Mouse (Mus musculus) limb, embryonic 11.5 days (tissue): ENCODE data around the gene Sdhaf4. TPM values are rescaled to one million over a fixed set of nuclear protein-coding genes. Genes with fewer than 3 reads are reported as not detected.

ENCODE experiments used
- ATAC-seq: fragments of 200-750 bp; cut with Nextera tagmentation; 2 replicates; pipeline ENCODE4 v1.8.0; 2017; ENCODE audit warnings: low read depth; ENCODE audit not compliant: insufficient number of reproducible peaks, low FRiP score, low TSS enrichment
- DNase-seq: peaks from one replicate; pipeline ENCODE4 v3.0.0-alpha.2; 2015; ENCODE audit warnings: low spot score
- H3K27ac ChIP-seq: fragments of 300-500 bp; sonication (generic); replicated peaks from 2 replicates; pipeline ENCODE4 v1.5.1; 2014; ENCODE audit warnings: low read depth, mild to moderate bottlenecking, low read length
- H3K27me3 ChIP-seq: fragments of 300-500 bp; sonication (generic); 2 replicates; pipeline ENCODE4 v1.6.1; 2014; ENCODE audit warnings: mild to moderate bottlenecking, low read length, mixed read lengths; ENCODE audit not compliant: control insufficient read depth, insufficient read depth
- H3K36me3 ChIP-seq: fragments of 300-500 bp; sonication (generic); 2 replicates; pipeline ENCODE4 v1.6.1; 2014; ENCODE audit warnings: mild to moderate bottlenecking, low read length, moderate library complexity, mixed read lengths; ENCODE audit not compliant: control insufficient read depth, insufficient read depth
- H3K4me1 ChIP-seq: fragments of 300-500 bp; sonication (generic); 2 replicates; pipeline ENCODE4 v1.6.1; 2014; ENCODE audit warnings: low read length, mixed read lengths; ENCODE audit not compliant: control insufficient read depth, insufficient read depth
- H3K4me2 ChIP-seq: fragments of 300-500 bp; sonication (generic); 2 replicates; pipeline ENCODE4 v1.6.1; 2014; ENCODE audit warnings: low read depth, mild to moderate bottlenecking, moderate library complexity; ENCODE audit not compliant: severe bottlenecking
- H3K4me3 ChIP-seq: fragments of 300-500 bp; sonication (generic); 2 replicates; pipeline ENCODE4 v1.5.1; 2014; ENCODE audit warnings: low read depth, low read length
- H3K9ac ChIP-seq: fragments of 300-500 bp; sonication (generic); 2 replicates; pipeline ENCODE4 v1.6.1; 2014; ENCODE audit warnings: mild to moderate bottlenecking, low read length
- H3K9me3 ChIP-seq: fragments of 300-500 bp; sonication (generic); 2 replicates; pipeline ENCODE4 v1.6.1; 2016; ENCODE audit warnings: low read length; ENCODE audit not compliant: control insufficient read depth
- WGBS: fragments of 180-500 bp; shearing (Covaris S2); extraction: QIAGEN DNeasy Blood & Tissue Kit; methylation state at CpG from one replicate; pipeline ENCODE4 v1.1.7; 2014; 5-methylcytosine and 5-hydroxymethylcytosine counted together
- polyA plus RNA-seq: library from polyadenylated mRNA; unstranded; fragments of >200 nt; fragmentation: Nextera tagmentation; extraction: Ambion mirVana; gene quantifications from 2 replicates; pipeline ENCODE4 v1.2.1, GENCODE M21; 2014

Sdhaf4 gene
- 95.7 and 98.4 TPM in 2 replicates for polyA plus RNA-seq

DNA sequence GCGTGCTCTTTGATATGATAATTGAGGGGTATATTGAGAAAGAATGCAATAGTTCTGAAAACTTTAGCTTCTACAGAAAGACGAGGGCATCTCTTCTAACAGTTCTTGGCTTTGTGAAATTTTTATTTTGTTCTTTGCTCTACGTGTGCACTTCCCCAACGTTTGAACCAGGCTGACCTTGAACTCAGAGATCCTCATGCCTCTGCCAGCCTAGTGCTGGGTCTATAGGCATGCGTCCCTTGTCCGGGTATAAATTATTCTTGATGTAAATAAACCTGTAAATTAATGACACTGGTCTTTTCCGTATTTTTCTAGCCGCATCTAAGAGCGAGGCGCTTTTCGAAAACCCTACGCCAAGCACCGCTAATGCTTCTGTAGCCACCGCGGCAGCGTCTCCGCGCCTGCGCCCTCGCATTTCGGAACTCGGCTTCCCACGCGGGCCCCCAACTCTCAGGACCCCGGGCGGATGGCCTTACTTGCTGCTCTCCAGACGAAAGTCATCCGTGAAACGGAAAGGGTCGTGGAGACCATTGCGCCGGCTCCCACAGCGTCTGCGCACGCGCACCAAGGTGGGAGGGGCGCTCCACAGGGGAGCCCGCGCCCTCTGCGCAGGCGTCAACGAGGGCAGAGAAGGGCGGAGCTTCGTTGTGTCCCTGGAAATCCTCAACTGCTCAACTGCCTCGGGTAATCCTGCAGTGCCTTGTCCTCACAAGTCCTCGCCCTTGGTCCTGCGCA, at the start of gene Sdhaf4:
Gene Sdhaf4 (minus strand): TSS at position 587 of the 735 bp plus-strand sequence.
- Histone ChIP-seq H3K9me3 (no peaks in the 10 kb centered on the region), H3K27me3 (no peaks in the 10 kb centered on the region), H3K4me3 (peak within 1 kb of the TSS; percentile 45), H3K4me2 (peak within 1 kb of the TSS; percentile 39), H3K4me1 (no peaks in the 10 kb centered on the region), H3K27ac (peak within 1 kb of the TSS; percentile 68), H3K36me3 (no peaks in the 10 kb centered on the region; the same call in 1 of the 2 replicates), H3K9ac (peak within 1 kb of the TSS; percentile 70)
- DNase-seq (peak; percentile 94), ATAC-seq (peak; percentile 97)
- WGBS: 1% methylated on average over 47 of the region's 47 CpGs

DNA sequence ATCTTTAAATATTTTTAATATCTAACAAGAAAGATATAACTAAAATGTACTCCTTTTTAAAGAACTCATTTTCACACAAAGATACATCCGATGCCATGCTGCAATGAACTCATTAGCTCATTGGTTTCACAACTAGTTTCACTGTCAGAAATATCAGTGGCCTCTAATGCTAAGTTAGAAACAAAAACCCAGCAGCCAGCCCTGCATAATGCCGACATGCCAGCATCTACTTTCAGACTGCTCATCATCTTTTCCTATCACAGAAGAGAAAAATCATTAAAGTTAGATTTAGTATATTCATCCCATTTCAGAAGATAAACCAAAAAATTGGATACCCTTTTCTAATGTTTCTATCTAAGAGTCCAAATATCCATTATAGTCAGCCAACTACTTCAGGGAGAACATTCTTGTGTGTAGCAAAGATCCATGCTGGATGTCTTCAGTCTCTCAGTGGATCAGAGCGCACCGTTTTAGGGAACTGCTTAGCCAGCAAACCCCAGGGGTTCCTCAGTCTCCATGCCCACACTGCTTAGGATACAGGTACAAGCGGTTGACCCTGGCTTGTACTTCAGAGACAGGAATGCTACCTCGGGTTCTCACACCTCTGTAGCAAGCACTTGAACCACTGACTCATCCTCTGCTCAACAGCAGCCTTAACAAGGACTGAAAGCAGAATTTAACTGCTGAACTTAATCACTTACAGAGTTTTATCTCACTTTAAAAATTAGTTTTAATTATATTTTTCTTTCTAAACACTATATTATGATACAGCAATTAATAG, 41.5 kb upstream of the Sdhaf4 start:
- Histone ChIP-seq H3K4me2 (no peak overlapping the region), H3K9me3 (no peaks in the 10 kb centered on the region), H3K36me3 (no peaks in the 10 kb centered on the region), H3K27me3 (no peaks in the 10 kb centered on the region), H3K4me3 (no peak overlapping the region), H3K27ac (no peak overlapping the region), H3K4me1 (no peaks in the 10 kb centered on the region), H3K9ac (no peak overlapping the region)
- WGBS: 77% methylated on average over 6 of the region's 6 CpGs
- DNase-seq: no peak
- no peak for ATAC-seq

DNA sequence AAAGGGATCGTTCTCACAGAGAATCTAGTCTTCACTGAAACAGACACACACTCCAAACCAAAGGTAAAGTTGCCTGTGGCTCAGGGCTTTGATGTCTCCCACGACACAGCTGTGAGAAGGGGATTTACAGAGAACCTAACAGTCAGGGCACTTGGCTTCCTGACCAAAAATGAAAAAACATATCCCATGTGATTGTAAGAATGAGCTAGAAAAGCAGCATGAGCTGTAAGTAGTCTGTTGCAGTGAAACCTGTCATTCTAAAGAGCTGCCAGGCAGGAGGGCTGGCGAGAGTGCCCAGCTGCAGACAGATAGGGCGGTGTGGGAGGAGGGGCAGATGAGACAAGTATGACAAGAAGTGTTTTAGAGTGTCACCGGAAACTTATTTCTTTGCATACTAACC, 40.2 kb upstream of the Sdhaf4 start:
- ATAC-seq (no peak), DNase-seq (no peak)
- H3K27me3 ChIP-seq: no peaks in the 10 kb centered on the region
- no peaks in the 10 kb centered on the region for H3K9me3 ChIP-seq
- H3K4me1 ChIP-seq: no peaks in the 10 kb centered on the region
- H3K36me3 ChIP-seq: no peaks in the 10 kb centered on the region
- no peak overlapping the region for H3K9ac ChIP-seq
- 77% methylated on average over 5 of the region's 5 CpGs for WGBS
- H3K4me3 ChIP-seq: no peak overlapping the region
- no peak overlapping the region for H3K27ac ChIP-seq
- H3K4me2 ChIP-seq: no peak overlapping the region

DNA sequence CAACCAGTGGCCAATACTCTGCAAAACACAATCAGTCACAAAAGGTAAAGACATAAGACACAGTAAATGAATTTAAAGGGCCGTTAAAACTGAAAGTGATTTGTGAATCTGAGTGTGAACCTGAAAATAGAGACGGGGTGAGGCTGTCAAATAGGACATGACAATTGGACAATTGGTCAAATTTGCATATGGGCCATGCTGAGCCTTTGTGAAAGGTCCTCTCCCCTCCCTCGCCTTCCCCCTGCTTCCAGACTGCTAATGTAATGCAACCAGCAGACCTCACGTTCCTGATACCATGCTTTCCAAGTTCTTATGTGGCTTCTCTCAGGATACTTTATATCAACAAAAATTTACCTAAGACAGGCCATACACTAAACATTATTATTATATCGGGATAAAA, 37.6 kb upstream of the Sdhaf4 start:
- Histone ChIP-seq H3K36me3 (no peaks in the 10 kb centered on the region), H3K9me3 (no peaks in the 10 kb centered on the region), H3K4me1 (no peaks in the 10 kb centered on the region), H3K9ac (no peak overlapping the region), H3K4me2 (no peak overlapping the region), H3K4me3 (no peak overlapping the region), H3K27ac (no peak overlapping the region), H3K27me3 (no peaks in the 10 kb centered on the region)
- DNase-seq (no peak), ATAC-seq (no peak)
- WGBS: 82% methylated on average over 5 of the region's 5 CpGs

DNA sequence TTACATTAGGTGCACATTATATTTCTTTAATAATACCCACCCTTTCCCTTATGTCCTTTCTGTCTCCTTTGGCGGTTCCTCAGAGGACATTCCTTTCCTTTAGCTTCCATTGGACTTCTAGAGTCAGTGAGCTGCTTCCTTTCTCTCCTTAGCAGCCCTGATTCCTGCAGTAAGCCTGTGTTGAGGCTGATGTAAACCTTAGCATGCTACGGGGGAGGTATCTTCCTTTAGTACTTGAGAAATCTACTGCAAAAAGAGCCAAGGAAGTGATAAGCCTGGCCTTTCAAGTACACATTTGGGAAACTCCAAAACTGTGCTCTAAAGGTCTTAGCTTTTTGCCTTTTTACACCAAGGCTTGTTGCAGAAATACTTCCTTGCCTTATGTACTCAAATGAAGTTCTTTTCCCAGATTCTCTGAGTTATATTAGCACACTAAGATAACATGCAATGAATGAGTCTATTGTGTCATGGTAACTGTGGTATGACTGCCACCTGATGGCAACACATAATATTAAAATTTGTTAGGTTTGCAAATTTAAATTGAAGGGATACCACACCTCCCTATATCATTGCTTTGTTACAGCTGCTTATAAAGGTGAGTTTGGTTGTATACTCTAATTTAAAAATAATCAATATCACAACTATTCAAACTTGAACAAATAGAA, 28.4 kb upstream of the Sdhaf4 start:
- Histone ChIP-seq H3K9me3 (no peaks in the 10 kb centered on the region), H3K4me3 (no peak overlapping the region), H3K36me3 (no peaks in the 10 kb centered on the region), H3K4me2 (no peak overlapping the region), H3K27me3 (no peaks in the 10 kb centered on the region), H3K27ac (no peak overlapping the region), H3K9ac (no peak overlapping the region), H3K4me1 (no peaks in the 10 kb centered on the region)
- ATAC-seq: no peak
- DNase-seq: no peak
- WGBS: 93% methylated on average over 2 of the region's 2 CpGs

DNA sequence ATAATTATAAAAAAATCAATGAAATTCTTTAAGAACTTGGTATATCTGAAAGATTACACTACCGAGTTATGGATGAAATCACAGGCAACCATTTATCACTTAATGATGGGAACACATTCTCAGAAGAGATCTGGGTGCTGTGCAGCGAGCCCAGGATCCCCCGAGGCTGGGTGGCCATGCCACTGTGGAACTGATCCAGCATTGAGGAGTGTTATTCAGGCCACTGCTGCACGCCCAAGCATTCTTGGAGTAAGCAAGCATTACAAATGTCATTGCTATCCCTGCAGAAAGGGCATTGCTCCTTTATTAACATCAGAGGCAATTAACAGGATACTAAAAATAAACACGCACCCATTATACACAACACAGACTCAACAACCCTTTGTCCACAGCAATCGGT, 5.4 kb upstream of the Sdhaf4 start:
- Histone ChIP-seq H3K27me3 (no peaks in the 10 kb centered on the region), H3K9ac (no peak overlapping the region), H3K4me2 (no peak overlapping the region), H3K27ac (no peak overlapping the region), H3K4me1 (no peaks in the 10 kb centered on the region), H3K36me3 (no peaks in the 10 kb centered on the region), H3K4me3 (no peak overlapping the region), H3K9me3 (no peaks in the 10 kb centered on the region)
- ATAC-seq (no peak), DNase-seq (no peak)
- WGBS: 90% methylated on average over 6 of the region's 6 CpGs

DNA sequence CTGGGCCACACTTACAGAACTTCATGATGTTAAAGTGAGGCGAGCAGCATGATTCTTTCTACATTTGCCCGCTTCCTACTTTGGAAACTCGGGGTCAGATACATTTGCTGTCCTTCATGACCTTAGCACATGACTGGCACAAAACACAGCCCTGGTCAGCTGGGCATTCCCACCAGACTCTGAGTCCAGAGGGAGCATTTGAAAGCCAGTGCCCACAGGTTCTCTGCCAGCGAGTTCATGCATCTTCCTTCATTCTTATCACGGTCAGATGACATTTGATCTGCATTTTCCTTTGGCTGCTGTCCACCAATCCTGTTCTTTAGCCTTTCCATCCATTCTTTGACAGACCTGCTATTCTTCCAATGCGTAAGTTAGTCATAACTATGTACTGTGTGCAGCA, 4.6 kb upstream of the Sdhaf4 start:
- H3K27ac ChIP-seq: no peak overlapping the region
- no peaks in the 10 kb centered on the region for H3K4me1 ChIP-seq
- no peaks in the 10 kb centered on the region for H3K36me3 ChIP-seq
- H3K4me3 ChIP-seq: no peak overlapping the region
- H3K9ac ChIP-seq: no peak overlapping the region
- ATAC-seq: no peak
- H3K9me3 ChIP-seq: no peaks in the 10 kb centered on the region
- no peak overlapping the region for H3K4me2 ChIP-seq
- H3K27me3 ChIP-seq: no peaks in the 10 kb centered on the region
- no peak for DNase-seq
- WGBS: 91% methylated on average over 6 of the region's 6 CpGs

DNA sequence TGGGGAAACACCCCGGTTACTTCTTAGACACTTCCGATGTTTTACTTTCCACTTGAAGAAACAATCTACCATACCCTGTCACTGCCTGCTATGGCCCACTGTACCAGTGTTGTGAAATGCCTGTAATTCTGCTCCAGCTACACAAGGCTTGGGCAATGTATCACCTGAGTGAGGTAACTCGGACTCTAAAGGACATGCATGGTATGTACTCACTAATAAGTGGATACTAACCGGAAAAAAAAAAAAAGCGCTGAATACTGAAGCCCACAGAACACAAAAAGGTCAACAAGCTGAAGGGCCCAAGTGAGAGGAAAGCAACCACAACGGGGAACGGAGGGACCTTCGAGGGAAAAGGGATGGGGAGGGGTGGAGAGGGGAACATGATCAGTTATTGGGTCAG, 2.2 kb upstream of the Sdhaf4 start:
- Histone ChIP-seq H3K27ac (no peak overlapping the region), H3K4me2 (no peak overlapping the region), H3K9me3 (no peaks in the 10 kb centered on the region), H3K9ac (no peak overlapping the region), H3K4me3 (no peak overlapping the region), H3K36me3 (no peaks in the 10 kb centered on the region), H3K27me3 (no peaks in the 10 kb centered on the region), H3K4me1 (no peaks in the 10 kb centered on the region)
- ATAC-seq: no peak
- no peak for DNase-seq
- 91% methylated on average over 8 of the region's 8 CpGs for WGBS
